Mouse (Mus musculus): ENCODE measurements around the gene Tcstv1. TPM values are rescaled to one million over a fixed set of nuclear protein-coding genes. Genes with fewer than 3 reads are reported as not detected.
"Not testable (repeated sequence)": the region's sequence is repeated elsewhere in the genome, so short reads cannot be mapped to it uniquely, and the experiment has no call there.

Gene Tcstv1
- total and polyA plus RNA-seq, 3 experiments, result not detected

GRCm38 (mm10) chr13:119916449-119916848 lies 21.9 kb upstream of the Tcstv1 start:
- H3K4me3 ChIP-seq (replicated peaks in 1 of 3; ENCODE audit: low read depth in 2 of 3, low read length in 2 of 3, poor library complexity in 1 of 3), result peak overlapping the region in 1 of 3 experiments; percentile 8
- H3K36me3 ChIP-seq (replicated peaks in 1 of 2; ENCODE audit: control insufficient read depth in 1 of 2, insufficient read depth in 1 of 2, low read length in 1 of 2); H3K9me3 ChIP-seq (replicated peaks; ENCODE audit: low read length); H3K27me3 ChIP-seq (replicated peaks); H3K79me2 ChIP-seq (replicated peaks; ENCODE audit: control insufficient read depth, extremely low read depth, insufficient read depth, poor library complexity, severe bottlenecking); H3K4me1 ChIP-seq (ENCODE audit: control insufficient read depth in 1 of 2, insufficient read depth in 2 of 2); dilution Hi-C loops (cut with MboI; ENCODE audit: extremely low pct_ligation_motif_present, extremely low pct_unique_long_range_greater_than_20kb, low sequenced_read_pairs); in situ Hi-C loops (cut with MboI; ENCODE audit: low pct_ligation_motif_present, low pct_unique_long_range_greater_than_20kb, low sequenced_read_pairs): not testable (repeated sequence)
- H3K27ac ChIP-seq (ENCODE audit: insufficient read depth, low read depth), result peak overlapping the region; percentile 100
- H3K4me2 ChIP-seq (ENCODE audit: insufficient read depth, low read depth, poor library complexity, severe bottlenecking), result peak overlapping the region; percentile 67; the same call in 1 of the 2 replicates
- peak; percentile 29; the same call in 1 of the 2 replicates for TF ChIP-seq POLR2A (IDR thresholded peaks at IDR 0.05; ENCODE audit: low read depth, low read length)
- 0 out of 2 replicates have a peak, but pooled peaks have one; percentile 17 for TF ChIP-seq SIN3A (IDR thresholded peaks at IDR 0.05; ENCODE audit: low read length)
- peak; percentile 59; the same call in 1 of the 2 replicates for TF ChIP-seq MEF2A (IDR thresholded peaks at IDR 0.05; ENCODE audit: borderline replicate concordance, low read depth, low read length)
- TF ChIP-seq EP300 (IDR thresholded peaks at IDR 0.05; ENCODE audit: low read length), result peak; percentile 69
- peak; percentile 81 for TF ChIP-seq IRF4 (IDR thresholded peaks at IDR 0.05; ENCODE audit: low read depth, low read length)
- peak; percentile 12; the same call in 1 of the 2 replicates for TF ChIP-seq ETS1 (conservative IDR thresholded peaks at IDR 0.05; ENCODE audit: low read depth, low read length)
- TF ChIP-seq TCF12 (IDR thresholded peaks at IDR 0.05; ENCODE audit: low read depth, low read length), result 0 out of 2 replicates have a peak, but pooled peaks have one; percentile 49
- H3K9ac ChIP-seq (ENCODE audit: insufficient read depth, low read depth), result peak overlapping the region; percentile 56
- peak; percentile 47 for DNase-seq (ENCODE audit: extremely low read depth)

GRCm38 (mm10) chr13:119898549-119898948 lies 4.0 kb upstream of the Tcstv1 start:
- H3K9me3 ChIP-seq (replicated peaks; ENCODE audit: low read length); H3K36me3 ChIP-seq (replicated peaks in 1 of 2; ENCODE audit: control insufficient read depth in 1 of 2, insufficient read depth in 1 of 2, low read length in 1 of 2); dilution Hi-C loops (cut with MboI; ENCODE audit: extremely low pct_ligation_motif_present, extremely low pct_unique_long_range_greater_than_20kb, low sequenced_read_pairs); in situ Hi-C loops (cut with MboI; ENCODE audit: low pct_ligation_motif_present, low pct_unique_long_range_greater_than_20kb, low sequenced_read_pairs); DNase-seq (ENCODE audit: extremely low read depth); H3K27me3 ChIP-seq (replicated peaks); H3K9ac ChIP-seq (ENCODE audit: insufficient read depth, low read depth); H3K27ac ChIP-seq (ENCODE audit: insufficient read depth, low read depth); H3K4me1 ChIP-seq (ENCODE audit: control insufficient read depth in 1 of 2, insufficient read depth in 2 of 2); H3K4me3 ChIP-seq (replicated peaks in 1 of 3; ENCODE audit: low read depth in 2 of 3, low read length in 2 of 3, poor library complexity in 1 of 3); H3K79me2 ChIP-seq (replicated peaks; ENCODE audit: control insufficient read depth, extremely low read depth, insufficient read depth, poor library complexity, severe bottlenecking): not testable (repeated sequence)
- H3K4me2 ChIP-seq (ENCODE audit: insufficient read depth, low read depth, poor library complexity, severe bottlenecking), result peak overlapping the region; percentile 71; the same call in 1 of the 2 replicates

- dilution Hi-C loops (cut with MboI; ENCODE audit: extremely low pct_ligation_motif_present, extremely low pct_unique_long_range_greater_than_20kb, low sequenced_read_pairs); H3K4me2 ChIP-seq (ENCODE audit: insufficient read depth, low read depth, poor library complexity, severe bottlenecking); in situ Hi-C loops (cut with MboI; ENCODE audit: low pct_ligation_motif_present, low pct_unique_long_range_greater_than_20kb, low sequenced_read_pairs); H3K9me3 ChIP-seq (replicated peaks; ENCODE audit: low read length); H3K9ac ChIP-seq (ENCODE audit: insufficient read depth, low read depth); DNase-seq (ENCODE audit: extremely low read depth); H3K27me3 ChIP-seq (replicated peaks); H3K4me3 ChIP-seq (replicated peaks in 1 of 3; ENCODE audit: low read depth in 2 of 3, low read length in 2 of 3, poor library complexity in 1 of 3); H3K36me3 ChIP-seq (replicated peaks in 1 of 2; ENCODE audit: control insufficient read depth in 1 of 2, insufficient read depth in 1 of 2, low read length in 1 of 2); H3K27ac ChIP-seq (ENCODE audit: insufficient read depth, low read depth); H3K4me1 ChIP-seq (ENCODE audit: control insufficient read depth in 1 of 2, insufficient read depth in 2 of 2); H3K79me2 ChIP-seq (replicated peaks; ENCODE audit: control insufficient read depth, extremely low read depth, insufficient read depth, poor library complexity, severe bottlenecking): not testable (repeated sequence)
Observed at GRCm38 (mm10) chr13:119886896-119887295, 7.7 kb downstream of the Tcstv1 start.

- DNase-seq (ENCODE audit: extremely low read depth); H3K36me3 ChIP-seq (replicated peaks in 1 of 2; ENCODE audit: control insufficient read depth in 1 of 2, insufficient read depth in 1 of 2, low read length in 1 of 2); H3K4me1 ChIP-seq (ENCODE audit: control insufficient read depth in 1 of 2, insufficient read depth in 2 of 2); dilution Hi-C loops (cut with MboI; ENCODE audit: extremely low pct_ligation_motif_present, extremely low pct_unique_long_range_greater_than_20kb, low sequenced_read_pairs); H3K27ac ChIP-seq (ENCODE audit: insufficient read depth, low read depth); H3K79me2 ChIP-seq (replicated peaks; ENCODE audit: control insufficient read depth, extremely low read depth, insufficient read depth, poor library complexity, severe bottlenecking); H3K9me3 ChIP-seq (replicated peaks; ENCODE audit: low read length); H3K4me2 ChIP-seq (ENCODE audit: insufficient read depth, low read depth, poor library complexity, severe bottlenecking); in situ Hi-C loops (cut with MboI; ENCODE audit: low pct_ligation_motif_present, low pct_unique_long_range_greater_than_20kb, low sequenced_read_pairs); H3K9ac ChIP-seq (ENCODE audit: insufficient read depth, low read depth); H3K27me3 ChIP-seq (replicated peaks); H3K4me3 ChIP-seq (replicated peaks in 1 of 3; ENCODE audit: low read depth in 2 of 3, low read length in 2 of 3, poor library complexity in 1 of 3): not testable (repeated sequence)
Observed at GRCm38 (mm10) chr13:119864395-119864999, 30.1 kb downstream of the Tcstv1 start.

- H3K27ac ChIP-seq (ENCODE audit: insufficient read depth, low read depth); H3K36me3 ChIP-seq (replicated peaks in 1 of 2; ENCODE audit: control insufficient read depth in 1 of 2, insufficient read depth in 1 of 2, low read length in 1 of 2); H3K4me1 ChIP-seq (ENCODE audit: control insufficient read depth in 1 of 2, insufficient read depth in 2 of 2); H3K79me2 ChIP-seq (replicated peaks; ENCODE audit: control insufficient read depth, extremely low read depth, insufficient read depth, poor library complexity, severe bottlenecking); in situ Hi-C loops (cut with MboI; ENCODE audit: low pct_ligation_motif_present, low pct_unique_long_range_greater_than_20kb, low sequenced_read_pairs); H3K9me3 ChIP-seq (replicated peaks; ENCODE audit: low read length); H3K4me2 ChIP-seq (ENCODE audit: insufficient read depth, low read depth, poor library complexity, severe bottlenecking); DNase-seq (ENCODE audit: extremely low read depth); H3K27me3 ChIP-seq (replicated peaks); H3K4me3 ChIP-seq (replicated peaks in 1 of 3; ENCODE audit: low read depth in 2 of 3, low read length in 2 of 3, poor library complexity in 1 of 3); H3K9ac ChIP-seq (ENCODE audit: insufficient read depth, low read depth); dilution Hi-C loops (cut with MboI; ENCODE audit: extremely low pct_ligation_motif_present, extremely low pct_unique_long_range_greater_than_20kb, low sequenced_read_pairs): not testable (repeated sequence)
Observed at GRCm38 (mm10) chr13:119862399-119862798, 32.2 kb downstream of the Tcstv1 start.
